Mouse (Mus musculus) kidney, adult 2 months (tissue): ENCODE results near the gene Zfp473.
A peak's percentile ranks its signal among the peaks of the same experiment; 100 is the strongest.

Source experiments
- CTCF ChIP-seq: fragments of 200-500 bp; conservative IDR thresholded peaks from 2 replicates; pipeline ENCODE4 v1.5.1; 2011; ENCODE audit warnings: low read depth, mild to moderate bottlenecking, control low read depth, low read length, moderate library complexity, mixed read lengths; ENCODE audit not compliant: insufficient read depth, insufficient read length
- POLR2A ChIP-seq: fragments of 200-500 bp; IDR thresholded peaks from one replicate; pipeline ENCODE4 v1.6.1; 2011; ENCODE audit warnings: low read depth, low read length, control low read depth

GRCm38 (mm10) chr7:44704363-44704762, 46.5 kb downstream of the Zfp473 start:
- TF ChIP-seq CTCF: peak; percentile 64
- no peak for TF ChIP-seq POLR2A
